Mouse (Mus musculus) ES-Bruce4 (cell line): ENCODE data around the gene Cdrt4. TPM values are rescaled to one million over a fixed set of nuclear protein-coding genes. Genes with fewer than 3 reads are reported as not detected.

Experiments
- H3K27ac ChIP-seq: 2 replicates; pipeline ENCODE4 v1.5.1; 2012; ENCODE audit warnings: low read length, inconsistent platforms; ENCODE audit not compliant: insufficient read depth
- H3K27me3 ChIP-seq: 2 replicates; pipeline ENCODE4 v1.6.1; 2012; ENCODE audit warnings: mild to moderate bottlenecking, low read length, inconsistent platforms; ENCODE audit not compliant: control insufficient read depth, poor library complexity, insufficient read depth, severe bottlenecking
- H3K36me3 ChIP-seq: 2 replicates; pipeline ENCODE4 v1.6.1; 2012; ENCODE audit warnings: inconsistent platforms, mild to moderate bottlenecking, low read length, moderate library complexity; ENCODE audit not compliant: control insufficient read depth, poor library complexity, insufficient read depth, severe bottlenecking
- H3K4me1 ChIP-seq: one replicate; pipeline ENCODE4 v1.8.1; 2011; ENCODE audit warnings: low read length; ENCODE audit not compliant: control insufficient read depth, insufficient read depth
- H3K4me3 ChIP-seq: 2 replicates; pipeline ENCODE4 v1.5.1; 2011; ENCODE audit warnings: low read depth, mild to moderate bottlenecking, low read length
- H3K9ac ChIP-seq: 2 replicates; pipeline ENCODE4 v1.6.1; 2012; ENCODE audit warnings: low read depth, mild to moderate bottlenecking, inconsistent platforms; ENCODE audit not compliant: poor library complexity, severe bottlenecking
- H3K9me3 ChIP-seq: replicated peaks from 2 replicates; pipeline ENCODE4 v1.6.1; 2012; ENCODE audit warnings: mild to moderate bottlenecking, low read length, inconsistent platforms; ENCODE audit not compliant: control insufficient read depth, poor library complexity, insufficient read depth, severe bottlenecking
- CTCF ChIP-seq: IDR thresholded peaks from one replicate; pipeline ENCODE4 v1.8.1; 2011; ENCODE audit warnings: low read depth, low read length
- EP300 ChIP-seq: IDR thresholded peaks from 2 replicates; pipeline ENCODE4 v1.6.1; 2011; ENCODE audit warnings: low read depth, low read length; ENCODE audit not compliant: insufficient read depth
- POLR2A ChIP-seq: IDR thresholded peaks from one replicate; pipeline ENCODE4 v1.8.1; 2011; ENCODE audit warnings: low read length; ENCODE audit not compliant: insufficient read depth
- polyA plus RNA-seq: library from polyadenylated mRNA; stranded (reverse); fragments of >200 nt; gene quantifications from 2 replicates; pipeline ENCODE4 v1.2.4, GENCODE M21; 2011; ENCODE audit warnings: low read depth; ENCODE audit not compliant: missing spikeins, insufficient read depth, insufficient read length

Cdrt4 gene
- polyA plus RNA-seq, 1 experiment: not detected

DNA sequence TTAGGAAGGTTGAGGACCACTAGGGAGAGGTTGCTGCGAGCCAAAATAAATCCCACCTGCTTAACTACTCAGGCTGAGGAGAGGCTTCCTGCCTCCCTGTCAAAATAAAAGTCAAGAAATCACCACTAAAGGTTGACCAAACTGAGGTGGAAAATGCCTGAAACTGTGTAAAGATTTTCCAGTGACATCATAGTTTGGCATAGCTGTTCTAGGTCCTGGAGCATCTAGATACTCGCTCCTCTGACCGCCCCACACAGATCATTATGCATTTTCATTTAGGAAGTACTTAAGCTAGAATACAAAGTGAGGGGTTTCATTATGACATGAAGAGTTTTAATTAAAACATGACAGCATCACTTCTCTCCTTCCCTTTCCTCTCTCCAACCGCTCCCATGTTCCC lies 12.3 kb downstream of the Cdrt4 start:
- no peak overlapping the region for H3K9ac ChIP-seq
- no peaks in the 10 kb centered on the region for H3K36me3 ChIP-seq
- no peak overlapping the region for H3K27ac ChIP-seq
- H3K27me3 ChIP-seq: peaks cover 1% of the 10 kb centered on the region; the same call in 1 of the 2 replicates
- H3K4me3 ChIP-seq: no peak overlapping the region
- H3K9me3 ChIP-seq: no peaks in the 10 kb centered on the region
- TF ChIP-seq CTCF (no peak), POLR2A (no peak), EP300 (no peak)
- no peaks in the 10 kb centered on the region for H3K4me1 ChIP-seq

DNA sequence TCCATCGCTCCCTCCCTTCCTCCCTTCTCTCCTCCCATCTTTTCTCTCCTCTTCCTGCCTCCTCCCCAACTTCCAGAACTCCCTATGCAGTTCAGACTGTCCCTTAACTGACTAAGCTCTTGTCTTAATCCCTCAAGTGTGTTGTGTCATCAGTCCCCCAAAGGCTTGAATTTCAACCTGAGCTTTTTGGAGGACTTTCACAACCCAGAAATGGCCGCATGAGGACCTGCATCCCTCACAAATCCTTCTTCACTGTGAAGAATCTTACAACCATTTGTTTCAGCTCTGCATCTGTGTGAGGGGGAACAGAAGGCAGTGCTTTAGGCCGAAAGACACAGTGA lies 15.4 kb downstream of the Cdrt4 start:
- Histone ChIP-seq H3K4me3 (peak overlapping the region; percentile 30; the same call in 1 of the 2 replicates), H3K4me1 (no peaks in the 10 kb centered on the region), H3K9me3 (no peaks in the 10 kb centered on the region), H3K36me3 (no peaks in the 10 kb centered on the region), H3K27ac (no peak overlapping the region), H3K9ac (peak overlapping the region; percentile 18; the same call in 1 of the 2 replicates), H3K27me3 (peaks cover 1% of the 10 kb centered on the region; the same call in 1 of the 2 replicates)
- no peak for TF ChIP-seq POLR2A
- TF ChIP-seq EP300: no peak
- TF ChIP-seq CTCF: no peak

DNA sequence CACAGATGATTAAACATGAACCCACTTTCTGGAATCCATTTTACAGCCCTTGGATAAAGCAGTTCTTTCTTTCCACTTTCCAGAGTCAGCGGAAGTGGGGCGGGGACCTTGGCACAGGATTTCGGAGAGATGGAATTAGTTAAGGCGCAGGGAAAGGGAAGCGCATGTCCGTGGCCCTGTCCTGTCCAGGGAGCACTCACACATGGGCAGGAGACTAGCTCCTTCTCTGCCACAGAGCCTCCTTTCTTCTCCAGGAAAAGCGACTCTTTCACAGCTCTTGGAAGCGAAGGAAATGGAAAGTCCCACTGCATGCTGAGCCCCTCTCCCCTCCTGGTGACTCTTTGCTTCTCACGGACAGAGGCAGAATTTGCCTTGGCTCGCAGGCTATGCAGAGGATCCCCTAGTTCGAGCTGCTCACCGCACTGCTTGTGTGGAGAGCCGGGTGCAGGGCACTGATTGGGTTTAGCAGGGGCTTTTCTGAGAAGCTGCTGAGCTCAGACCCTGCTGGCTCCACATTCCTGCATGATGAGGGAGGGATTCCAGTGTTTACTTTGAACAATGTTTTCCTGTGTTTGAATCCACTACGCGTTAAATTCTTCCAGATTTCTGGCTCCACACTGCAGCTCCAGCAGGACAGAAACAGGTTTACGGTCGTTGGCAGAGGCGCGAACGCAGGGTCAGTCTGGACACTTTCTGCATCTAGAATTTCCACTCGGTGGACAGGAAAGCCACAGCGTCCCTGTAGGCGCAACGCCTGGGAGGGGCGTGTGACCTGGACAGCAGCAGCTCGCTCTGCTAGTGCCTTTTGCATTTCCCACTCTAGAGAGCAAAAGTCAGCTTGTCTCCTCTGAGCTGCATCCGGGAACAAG lies 16.0 kb downstream of the Cdrt4 start:
- peak overlapping the region; percentile 30 for H3K4me3 ChIP-seq
- peak overlapping the region; percentile 18; the same call in 1 of the 2 replicates for H3K9ac ChIP-seq
- peaks cover 1% of the 10 kb centered on the region; the same call in 1 of the 2 replicates for H3K27me3 ChIP-seq
- H3K9me3 ChIP-seq: no peaks in the 10 kb centered on the region
- no peaks in the 10 kb centered on the region for H3K36me3 ChIP-seq
- no peak for TF ChIP-seq EP300
- H3K4me1 ChIP-seq: no peaks in the 10 kb centered on the region
- no peak overlapping the region for H3K27ac ChIP-seq

DNA sequence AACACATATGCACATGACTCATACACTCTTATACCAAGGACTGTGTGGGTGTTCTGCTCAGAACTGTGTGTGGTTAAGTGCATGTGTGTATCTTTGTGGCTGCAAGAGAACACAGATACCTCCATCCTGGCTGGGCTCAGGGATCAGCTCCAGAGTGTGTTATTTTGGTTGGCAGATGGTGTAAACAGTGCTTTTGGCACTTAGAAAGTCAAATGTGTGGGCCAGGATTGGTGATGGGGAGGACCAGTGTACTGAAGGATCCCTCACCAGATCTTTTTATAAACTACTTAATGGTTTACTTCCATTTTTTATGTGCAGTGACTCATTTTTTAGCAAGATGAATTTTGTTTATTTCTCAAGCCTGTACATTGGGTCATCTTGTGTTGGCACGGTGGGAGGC lies 26.2 kb downstream of the Cdrt4 start:
- Histone ChIP-seq H3K9ac (no peak overlapping the region), H3K9me3 (no peaks in the 10 kb centered on the region), H3K4me3 (no peak overlapping the region), H3K27ac (no peak overlapping the region), H3K4me1 (no peaks in the 10 kb centered on the region), H3K27me3 (no peaks in the 10 kb centered on the region), H3K36me3 (no peaks in the 10 kb centered on the region)
- TF ChIP-seq CTCF (no peak), EP300 (no peak), POLR2A (no peak)

DNA sequence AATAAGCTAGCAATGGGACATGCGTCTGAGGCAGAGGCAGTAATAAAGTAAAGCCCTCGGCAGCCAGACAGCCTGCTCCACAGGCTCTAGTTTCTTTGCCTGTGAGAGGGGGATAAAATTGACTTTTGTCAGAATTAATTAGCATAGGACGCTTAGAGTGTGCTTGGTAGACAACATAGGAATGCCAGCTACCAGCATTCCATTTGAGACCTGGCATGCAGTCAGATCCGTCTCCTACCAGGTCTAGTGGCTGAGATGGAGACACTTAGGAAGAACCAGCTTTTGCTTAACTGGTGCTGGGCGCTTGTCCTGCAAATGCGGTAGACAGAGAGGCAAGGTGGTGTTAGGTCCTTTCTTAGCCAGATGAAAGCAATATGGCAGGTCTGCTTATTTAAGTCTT lies 27.9 kb downstream of the Cdrt4 start:
- H3K9me3 ChIP-seq: no peaks in the 10 kb centered on the region
- H3K9ac ChIP-seq: no peak overlapping the region
- no peak overlapping the region for H3K27ac ChIP-seq
- H3K4me1 ChIP-seq: no peaks in the 10 kb centered on the region
- H3K27me3 ChIP-seq: no peaks in the 10 kb centered on the region
- TF ChIP-seq CTCF (no peak), POLR2A (no peak), EP300 (no peak)
- H3K36me3 ChIP-seq: no peaks in the 10 kb centered on the region
- no peak overlapping the region for H3K4me3 ChIP-seq

DNA sequence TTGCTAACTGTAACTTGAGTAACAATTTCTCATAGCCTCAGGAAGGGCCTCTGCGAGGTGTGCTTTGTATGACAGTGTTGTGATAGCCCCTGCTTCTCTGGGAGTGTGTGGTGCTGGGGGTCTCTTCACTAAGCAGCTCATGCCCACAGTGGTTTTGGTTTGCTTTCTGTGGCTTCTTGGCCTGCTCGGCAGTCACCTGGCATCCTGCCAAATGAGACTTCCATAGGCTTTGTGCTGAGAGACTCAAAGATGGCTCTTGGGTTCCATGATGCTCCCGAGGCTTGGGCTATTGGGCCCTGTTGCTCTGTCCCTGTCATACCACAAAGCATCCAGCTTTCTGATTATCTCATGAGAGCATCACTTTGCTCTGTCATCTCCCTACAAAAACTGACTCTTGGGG lies 30.7 kb downstream of the Cdrt4 start:
- H3K9me3 ChIP-seq: no peaks in the 10 kb centered on the region
- no peaks in the 10 kb centered on the region for H3K36me3 ChIP-seq
- H3K27me3 ChIP-seq: no peaks in the 10 kb centered on the region
- H3K27ac ChIP-seq: no peak overlapping the region
- no peak overlapping the region for H3K9ac ChIP-seq
- H3K4me1 ChIP-seq: no peaks in the 10 kb centered on the region
- TF ChIP-seq EP300: no peak
- TF ChIP-seq CTCF: no peak
- no peak for TF ChIP-seq POLR2A
- H3K4me3 ChIP-seq: no peak overlapping the region
